Mouse (Mus musculus) kidney, embryonic 16.5 days (tissue): ENCODE measurements around the gene Slc22a15. TPM values are rescaled to one million over a fixed set of nuclear protein-coding genes. Genes with fewer than 3 reads are reported as not detected.

ENCODE experiments used
- ATAC-seq: fragments of 200-750 bp; cut with Nextera tagmentation; 2 replicates; pipeline ENCODE4 v1.8.0; 2017; ENCODE audit warnings: moderate TSS enrichment; ENCODE audit not compliant: low FRiP score, low TSS enrichment
- H3K27ac ChIP-seq: fragments of 300-500 bp; sonication (generic); 2 replicates; pipeline ENCODE4 v1.5.1; 2014; ENCODE audit warnings: low read length
- H3K27me3 ChIP-seq: fragments of 300-500 bp; sonication (generic); 2 replicates; pipeline ENCODE4 v1.6.1; 2014; ENCODE audit warnings: low read length, control low read depth, mixed read lengths; ENCODE audit not compliant: insufficient read depth
- H3K36me3 ChIP-seq: fragments of 300-500 bp; sonication (generic); 2 replicates; pipeline ENCODE4 v1.6.1; 2014; ENCODE audit warnings: low read length, control low read depth, mixed read lengths; ENCODE audit not compliant: insufficient read depth
- H3K4me1 ChIP-seq: fragments of 300-500 bp; sonication (generic); 2 replicates; pipeline ENCODE4 v1.6.1; 2014; ENCODE audit warnings: low read length, control low read depth, mixed read lengths; ENCODE audit not compliant: insufficient read depth
- H3K4me2 ChIP-seq: fragments of 300-500 bp; sonication (generic); replicated peaks from 2 replicates; pipeline ENCODE4 v1.6.1; 2014; ENCODE audit warnings: low read depth, low read length
- H3K4me3 ChIP-seq: fragments of 300-500 bp; sonication (generic); 2 replicates; pipeline ENCODE4 v1.5.1; 2014; ENCODE audit warnings: mild to moderate bottlenecking, low read length
- H3K9ac ChIP-seq: fragments of 300-500 bp; sonication (generic); replicated peaks from 2 replicates; pipeline ENCODE4 v1.6.1; 2014; ENCODE audit warnings: low read length
- H3K9me3 ChIP-seq: fragments of 300-500 bp; sonication (generic); 2 replicates; pipeline ENCODE4 v1.6.1; 2016; ENCODE audit warnings: low read length, control low read depth
- WGBS: fragments of 180-500 bp; shearing (Covaris S2); extraction: QIAGEN DNeasy Blood & Tissue Kit; methylation state at CpG from one replicate; pipeline ENCODE4 v1.1.7; 2014; 5-methylcytosine and 5-hydroxymethylcytosine counted together
- polyA plus RNA-seq: library from polyadenylated mRNA; unstranded; fragments of >200 nt; fragmentation: Nextera tagmentation; extraction: Ambion mirVana; gene quantifications from 2 replicates; pipeline ENCODE4 v1.2.1, GENCODE M21; 2015

Slc22a15 gene
- polyA plus RNA-seq, 1 experiment from 2014 or later: 3.0 TPM

GRCm38 (mm10) chr3:101876459-101877285, 47.6 kb downstream of the Slc22a15 start:
- no peaks in the 10 kb centered on the region for H3K27me3 ChIP-seq
- no peak overlapping the region for H3K4me3 ChIP-seq
- peak overlapping the region; percentile 79 for H3K27ac ChIP-seq
- 0 out of 2 replicates have a peak, but pooled peaks cover 3% of the 10 kb centered on the region for H3K36me3 ChIP-seq
- H3K4me2 ChIP-seq: no peak overlapping the region
- peak; percentile 49 for ATAC-seq
- WGBS: 60% methylated on average over 7 of the region's 7 CpGs
- no peak overlapping the region for H3K9ac ChIP-seq
- H3K4me1 ChIP-seq: peaks cover 17% of the 10 kb centered on the region
- H3K9me3 ChIP-seq: no peaks in the 10 kb centered on the region

- no peak for ATAC-seq
- no peaks in the 10 kb centered on the region for H3K27me3 ChIP-seq
- peak overlapping the region; percentile 72 for H3K27ac ChIP-seq
- H3K36me3 ChIP-seq: 0 out of 2 replicates have a peak, but pooled peaks cover 3% of the 10 kb centered on the region
- H3K9me3 ChIP-seq: no peaks in the 10 kb centered on the region
- WGBS: 80% methylated on average over 10 of the region's 10 CpGs
- peaks cover 17% of the 10 kb centered on the region for H3K4me1 ChIP-seq
- no peak overlapping the region for H3K4me3 ChIP-seq
- no peak overlapping the region for H3K4me2 ChIP-seq
- H3K9ac ChIP-seq: no peak overlapping the region
These were observed 48.9 kb downstream of the Slc22a15 start for GRCm38 (mm10) chr3:101875258-101875920.

GRCm38 (mm10) chr3:101873061-101873675, 51.1 kb downstream of the Slc22a15 start:
- Histone ChIP-seq H3K36me3 (no peaks in the 10 kb centered on the region), H3K4me2 (no peak overlapping the region), H3K9ac (no peak overlapping the region), H3K9me3 (no peaks in the 10 kb centered on the region), H3K4me1 (peaks cover 12% of the 10 kb centered on the region), H3K27ac (no peak overlapping the region), H3K27me3 (no peaks in the 10 kb centered on the region), H3K4me3 (no peak overlapping the region)
- ATAC-seq: no peak
- WGBS: 79% methylated on average over 7 of the region's 7 CpGs

GRCm38 (mm10) chr3:101871951-101872350, 52.3 kb downstream of the Slc22a15 start:
- H3K36me3 ChIP-seq: no peaks in the 10 kb centered on the region
- ATAC-seq: no peak
- H3K27me3 ChIP-seq: no peaks in the 10 kb centered on the region
- H3K27ac ChIP-seq: no peak overlapping the region
- 87% methylated on average over 9 of the region's 9 CpGs for WGBS
- no peaks in the 10 kb centered on the region for H3K9me3 ChIP-seq
- no peak overlapping the region for H3K4me3 ChIP-seq
- H3K9ac ChIP-seq: no peak overlapping the region
- no peak overlapping the region for H3K4me2 ChIP-seq
- peaks cover 5% of the 10 kb centered on the region; the same call in 1 of the 2 replicates for H3K4me1 ChIP-seq

- H3K4me1 ChIP-seq: no peaks in the 10 kb centered on the region
- no peak for ATAC-seq
- no peak overlapping the region for H3K4me2 ChIP-seq
- no peak overlapping the region for H3K4me3 ChIP-seq
- H3K36me3 ChIP-seq: no peaks in the 10 kb centered on the region
- H3K9ac ChIP-seq: no peak overlapping the region
- no peaks in the 10 kb centered on the region for H3K27me3 ChIP-seq
- 80% methylated on average over 4 of the region's 4 CpGs for WGBS
- H3K9me3 ChIP-seq: no peaks in the 10 kb centered on the region
- no peak overlapping the region for H3K27ac ChIP-seq
These were observed 57.2 kb downstream of the Slc22a15 start for GRCm38 (mm10) chr3:101867001-101867421.

- WGBS: 79% methylated on average over 3 of the region's 3 CpGs
- Histone ChIP-seq H3K9me3 (no peaks in the 10 kb centered on the region), H3K36me3 (0 out of 2 replicates have a peak, but pooled peaks cover 4% of the 10 kb centered on the region), H3K4me2 (no peak overlapping the region), H3K27ac (no peak overlapping the region), H3K4me1 (no peaks in the 10 kb centered on the region), H3K27me3 (no peaks in the 10 kb centered on the region), H3K9ac (no peak overlapping the region), H3K4me3 (no peak overlapping the region)
- no peak for ATAC-seq
These were observed 62.4 kb downstream of the Slc22a15 start for GRCm38 (mm10) chr3:101861856-101862255.

- H3K9me3 ChIP-seq: no peaks in the 10 kb centered on the region
- no peak overlapping the region for H3K27ac ChIP-seq
- H3K9ac ChIP-seq: no peak overlapping the region
- 0 out of 2 replicates have a peak, but pooled peaks cover 4% of the 10 kb centered on the region for H3K36me3 ChIP-seq
- H3K4me3 ChIP-seq: no peak overlapping the region
- no peaks in the 10 kb centered on the region for H3K4me1 ChIP-seq
- ATAC-seq: no peak
- no peaks in the 10 kb centered on the region for H3K27me3 ChIP-seq
- H3K4me2 ChIP-seq: no peak overlapping the region
- 84% methylated on average over 7 of the region's 7 CpGs for WGBS
These were observed 64.1 kb downstream of the Slc22a15 start for GRCm38 (mm10) chr3:101860151-101860550.

- whole genome bisulfite sequencing: 84% methylated on average over 7 of the region's 7 CpGs
- Histone ChIP-seq H3K4me3 (no peak overlapping the region), H3K27me3 (no peaks in the 10 kb centered on the region), H3K27ac (no peak overlapping the region), H3K9me3 (no peaks in the 10 kb centered on the region), H3K4me1 (no peaks in the 10 kb centered on the region), H3K9ac (no peak overlapping the region), H3K36me3 (0 out of 2 replicates have a peak, but pooled peaks cover 4% of the 10 kb centered on the region), H3K4me2 (no peak overlapping the region)
- no peak for ATAC-seq
These were observed 64.5 kb downstream of the Slc22a15 start for GRCm38 (mm10) chr3:101859740-101860139.

GRCm38 (mm10) chr3:101854075-101854474, 70.2 kb downstream of the Slc22a15 start:
- Histone ChIP-seq H3K4me2 (no peak overlapping the region), H3K27me3 (no peaks in the 10 kb centered on the region), H3K9me3 (no peaks in the 10 kb centered on the region), H3K4me3 (no peak overlapping the region), H3K9ac (no peak overlapping the region), H3K27ac (no peak overlapping the region), H3K36me3 (no peaks in the 10 kb centered on the region), H3K4me1 (no peaks in the 10 kb centered on the region)
- 69% methylated on average over 1 of the region's 1 CpGs for WGBS
- no peak for ATAC-seq
